In genomic region chr11:51755621-51756311, GRCm38 (mm10) we compare ENCODE assay signal across 8 mouse cellular contexts. TPM values are rescaled to one million over a fixed set of nuclear protein-coding genes. Genes with fewer than 3 reads are reported as not detected.
DNase-seq lines count a peak whose midpoint lies in the region; ATAC-seq and TF ChIP-seq lines count a peak whose summit lies in the region.

No protein-coding gene starts in this region.

- TF ChIP-seq POLR2A in thymus, adult 2 months (IDR thresholded peaks at IDR 0.05; ENCODE audit: control insufficient read depth, extremely low read depth, insufficient read depth, low read length, poor library complexity): no peak

- H3K79me2 ChIP-seq in macrophage (ENCODE audit: inconsistent target): peaks cover 51% of the 10 kb centered on the region

- peak overlapping the region; percentile 43; the same call in 1 of the 2 replicates for H3K27ac ChIP-seq in forebrain, embryonic 12.5 days
- H3K27ac ChIP-seq in macrophage: peak overlapping the region; percentile 10; the same call in 1 of the 2 replicates
- no peak overlapping the region for H3K27ac ChIP-seq in thymus, adult 2 months (ENCODE audit: control insufficient read depth, insufficient read depth, low read length)

- WGBS in forebrain, embryonic 12.5 days: 1% methylated on average over 46 of the region's 46 CpGs
- 3% methylated on average over 43 of the region's 46 CpGs for WGBS in macrophage (ENCODE audit: missing documents)
- WGBS in thymus, adult 2 months: 3% methylated on average over 46 of the region's 46 CpGs

- peak; percentile 39 for DNase-seq in left cerebral cortex, postnatal 4 days
- no peak for DNase-seq in left cerebral cortex, postnatal 14 days (ENCODE audit: low spot score in 2 of 2)
- peak; percentile 61 for DNase-seq in T-cell, adult 2 months (ENCODE audit: low spot score)
- peak; percentile 55 for DNase-seq in kidney, adult 9 months
- DNase-seq in thymus, adult 2 months: peak; percentile 56
- DNase-seq in urinary bladder, adult 2 months (ENCODE audit: low spot score): no peak

- peak; percentile 84 for ATAC-seq in forebrain, embryonic 12.5 days (ENCODE audit: low FRiP score)

- peak overlapping the region; percentile 81 for H3K4me2 ChIP-seq in forebrain, embryonic 12.5 days

- H3K9me3 ChIP-seq in forebrain, embryonic 12.5 days: no peaks in the 10 kb centered on the region

- H3K9ac ChIP-seq in forebrain, embryonic 12.5 days: peak overlapping the region; percentile 95

- peak overlapping the region; percentile 98 for H3K4me3 ChIP-seq in forebrain, embryonic 12.5 days (replicated peaks)
- peak overlapping the region; percentile 70 for H3K4me3 ChIP-seq in macrophage (ENCODE audit: inconsistent target)
- H3K4me3 ChIP-seq in thymus, adult 2 months (ENCODE audit: control insufficient read depth, insufficient read depth, low read length): peak overlapping the region; percentile 90

- H3K36me3 ChIP-seq in forebrain, embryonic 12.5 days (replicated peaks): no peaks in the 10 kb centered on the region
- H3K36me3 ChIP-seq in macrophage (ENCODE audit: inconsistent target): no peaks in the 10 kb centered on the region
- H3K36me3 ChIP-seq in thymus, adult 2 months (ENCODE audit: control insufficient read depth, insufficient read depth, low read length): no peaks in the 10 kb centered on the region

- TF ChIP-seq CTCF in thymus, adult 2 months (IDR thresholded peaks at IDR 0.05; ENCODE audit: borderline replicate concordance, control insufficient read depth, extremely low read depth, insufficient read depth, low read length, poor library complexity): no peak

- H3K27me3 ChIP-seq in forebrain, embryonic 12.5 days: peaks cover 4% of the 10 kb centered on the region; the same call in 1 of the 2 replicates
- no peaks in the 10 kb centered on the region for H3K27me3 ChIP-seq in thymus, adult 2 months (ENCODE audit: control insufficient read depth, insufficient read depth, low read length)

- intact Hi-C loops in left cerebral cortex, postnatal 4 days (cut with DNase I): no loop called here
- intact Hi-C loops in left cerebral cortex, postnatal 14 days (cut with DNase I): no loop called here

- peaks cover 27% of the 10 kb centered on the region for H3K4me1 ChIP-seq in forebrain, embryonic 12.5 days
- H3K4me1 ChIP-seq in thymus, adult 2 months (replicated peaks; ENCODE audit: control insufficient read depth, insufficient read depth, low read length): peaks cover 7% of the 10 kb centered on the region

RNA-seq across cellular contexts. Expression of gene Sec24a, which starts 7.7 kb away (rescaled TPM):
- total RNA-seq in left cerebral cortex, postnatal 4 days (2021): 10 to 100 TPM; 28.6 to 32.2 TPM
- 10 to 100 TPM; 20.9 to 24.4 TPM for total RNA-seq in left cerebral cortex, postnatal 14 days (2021)
- polyA plus RNA-seq in forebrain, embryonic 12.5 days (2016; fragmentation: Nextera tagmentation; extraction: Ambion mirVana): 14.7 and 14.8 TPM in 2 replicates
- 100 to 1,000 TPM in 7 of 26 experiments, 10 to 100 TPM in 19; 36.8 to 221 (median 73.2) TPM for total RNA-seq in macrophage (2018; cell fraction: chromatin; rRNA removed)
- 10 to 100 TPM; 16.6 to 39.5 (median 24.1) TPM for total RNA-seq in macrophage (2018; cell fraction: cytosol; rRNA removed)
- total RNA-seq in macrophage (2018; cell fraction: nucleus; rRNA removed): 100 to 1,000 TPM in 4 of 26 experiments, 10 to 100 TPM in 22; 32.4 to 175 (median 54.4) TPM
- 10.7 to 11.3 TPM (median 10.9 TPM) in 3 replicates for polyA plus RNA-seq in macrophage (2018)
- polyA plus RNA-seq in thymus, adult 2 months (2012; rRNA removed): 15.6 and 21.1 TPM in 2 replicates
- 8.5 and 10.6 TPM in 2 replicates for polyA plus RNA-seq in urinary bladder, adult 2 months (2012; rRNA removed)

RNA-seq across cellular contexts. Expression of gene Sar1b, which starts 7.7 kb away (rescaled TPM):
- 10 to 100 TPM; 74.6 to 84.8 TPM for total RNA-seq in left cerebral cortex, postnatal 4 days (2021)
- 10 to 100 TPM; 73.8 to 74.4 TPM for total RNA-seq in left cerebral cortex, postnatal 14 days (2021)
- polyA plus RNA-seq in forebrain, embryonic 12.5 days (2016; fragmentation: Nextera tagmentation; extraction: Ambion mirVana): 115 and 117 TPM in 2 replicates
- total RNA-seq in macrophage (2018; cell fraction: chromatin; rRNA removed): 10 to 100 TPM in 9 of 26 experiments, 1 to 10 TPM in 17; 3.8 to 13.4 (median 8.6) TPM
- 10 to 100 TPM; 56.1 to 87.5 (median 72.9) TPM for total RNA-seq in macrophage (2018; cell fraction: cytosol; rRNA removed)
- total RNA-seq in macrophage (2018; cell fraction: nucleus; rRNA removed): 10 to 100 TPM; 12.0 to 43.5 (median 28.1) TPM
- 56.1 to 92.5 TPM (median 74.9 TPM) in 3 replicates for polyA plus RNA-seq in macrophage (2018)
- polyA plus RNA-seq in thymus, adult 2 months (2012; rRNA removed): 17.8 and 18.4 TPM in 2 replicates
- 98.5 and 124 TPM in 2 replicates for polyA plus RNA-seq in urinary bladder, adult 2 months (2012; rRNA removed)

Comparison
In these comparisons a context has a peak if more than half of its experiments do, and no peak if none do; other contexts are left out.
1. DNase-seq: peak in left cerebral cortex, postnatal 4 days (single experiment), T-cell, adult 2 months (single experiment), kidney, adult 9 months (single experiment) and thymus, adult 2 months (single experiment); none in left cerebral cortex, postnatal 14 days (0 of 2) and urinary bladder, adult 2 months (single experiment).
2. Peak in every context shown above with its lines, with median percentiles within 50 percentile points of each other: H3K4me3 ChIP-seq.